Mouse (Mus musculus): ENCODE measurements at regions not wholly inside any gene's neighbourhood (a gene's known extent, or its start where the extent isn't known, plus 50 kb on each side); places are given as distances from the start of the nearest gene placed in this dataset.

DNA sequence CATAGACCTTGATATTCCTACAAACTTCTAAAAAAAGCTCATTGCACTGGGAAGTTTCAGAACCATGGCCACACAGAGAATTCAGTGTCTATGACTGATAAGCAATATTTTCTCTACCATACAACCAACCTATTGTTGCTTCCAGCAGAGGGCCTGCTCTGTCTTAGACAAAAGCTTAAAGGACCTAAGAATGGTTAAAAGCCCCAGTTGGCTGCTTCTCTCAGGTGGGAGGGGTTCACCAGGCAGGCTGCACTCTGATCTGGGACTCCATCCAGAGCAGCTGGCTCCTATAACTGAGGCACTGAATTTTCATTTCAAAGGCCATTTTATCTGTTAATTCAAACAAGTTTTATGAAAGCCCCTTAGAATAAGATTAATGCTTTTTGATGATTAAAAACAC is 82.1 kb upstream of the Impad1 start:
- no peak for DNase-seq

DNA sequence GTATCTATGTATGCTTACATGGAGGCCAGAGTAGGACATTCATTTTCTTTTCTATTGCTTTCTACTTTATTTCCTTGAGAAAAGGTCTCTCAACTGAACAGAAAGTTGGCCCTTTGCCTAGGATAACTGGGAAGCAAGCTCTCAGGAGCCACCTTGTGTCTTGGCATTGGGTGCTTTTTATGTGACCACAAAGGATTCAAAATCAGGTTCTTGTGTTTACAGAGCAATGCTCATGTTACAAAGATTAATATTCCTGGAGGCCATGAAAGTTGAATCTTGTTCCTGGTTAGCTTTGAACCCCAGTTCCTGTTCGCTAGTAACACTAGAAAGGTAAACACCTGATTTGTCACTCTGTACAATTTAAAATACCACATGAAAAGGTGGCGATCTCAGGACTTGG is 65.2 kb upstream of the Impad1 start:
- no peak for DNase-seq
